Mouse (Mus musculus) testis, adult 2 months (tissue): ENCODE results near the gene Fam214a. TPM values are rescaled to one million over a fixed set of nuclear protein-coding genes. Genes with fewer than 3 reads are reported as not detected.

Experiments used
- H3K27ac ChIP-seq: fragments of 200-500 bp; 2 replicates; pipeline ENCODE4 v1.5.1; 2012; ENCODE audit warnings: low read depth, low read length; ENCODE audit not compliant: control insufficient read depth, insufficient read depth
- H3K27me3 ChIP-seq: fragments of 200-500 bp; 2 replicates; pipeline ENCODE4 v1.6.1; 2012; ENCODE audit warnings: mild to moderate bottlenecking, low read length, moderate library complexity; ENCODE audit not compliant: control insufficient read depth, insufficient read depth
- H3K36me3 ChIP-seq: fragments of 200-500 bp; 2 replicates; pipeline ENCODE4 v1.6.1; 2012; ENCODE audit warnings: mild to moderate bottlenecking, low read length; ENCODE audit not compliant: control insufficient read depth, insufficient read depth
- H3K4me1 ChIP-seq: fragments of 200-500 bp; 2 replicates; pipeline ENCODE4 v1.6.1; 2012; ENCODE audit warnings: low read length; ENCODE audit not compliant: control insufficient read depth, insufficient read depth
- H3K4me3 ChIP-seq: fragments of 200-500 bp; 2 replicates; pipeline ENCODE4 v1.5.1; 2012; ENCODE audit warnings: low read depth, mild to moderate bottlenecking, low read length, moderate library complexity, mixed read lengths; ENCODE audit not compliant: control insufficient read depth
- CTCF ChIP-seq: fragments of 200-500 bp; IDR thresholded peaks from 2 replicates; pipeline ENCODE4 v1.5.1; 2012; ENCODE audit warnings: low read depth, mild to moderate bottlenecking, inconsistent platforms, low read length, moderate library complexity; ENCODE audit not compliant: control insufficient read depth, insufficient read depth, insufficient replicate concordance
- POLR2A ChIP-seq: fragments of 200-500 bp; IDR thresholded peaks from 2 replicates; pipeline ENCODE4 v1.6.1; 2012; ENCODE audit warnings: low read depth, mild to moderate bottlenecking, inconsistent platforms, low read length, moderate library complexity; ENCODE audit not compliant: control insufficient read depth
- polyA plus RNA-seq: library from polyadenylated mRNA; depleted of rRNA; stranded (reverse); fragments of >200 nt; gene quantifications from 2 replicates; pipeline ENCODE4 v1.2.3, GENCODE M21; 2012

Fam214a gene
- polyA plus RNA-seq, 1 experiment = 13.8 TPM

- Histone ChIP-seq H3K27me3 (no peaks in the 10 kb centered on the region), H3K36me3 (no peaks in the 10 kb centered on the region), H3K4me1 (no peaks in the 10 kb centered on the region)
These were observed 89.3 kb downstream of the Fam214a start for GRCm38 (mm10) chr9:75041840-75042525.

GRCm38 (mm10) chr9:75043191-75043590 is 90.5 kb downstream of the Fam214a start:
- Histone ChIP-seq H3K4me3 (no peak overlapping the region), H3K4me1 (no peaks in the 10 kb centered on the region), H3K36me3 (no peaks in the 10 kb centered on the region), H3K27ac (no peak overlapping the region), H3K27me3 (no peaks in the 10 kb centered on the region)
- TF ChIP-seq CTCF = no peak
- no peak for TF ChIP-seq POLR2A

More at GRCm38 (mm10) chr9:75041840-75042525, 89.3 kb downstream of the Fam214a start:
- Histone ChIP-seq H3K27ac (no peak overlapping the region), H3K4me3 (no peak overlapping the region)
- TF ChIP-seq CTCF (no peak), POLR2A (no peak)

- H3K4me3 ChIP-seq = no peak overlapping the region
- no peaks in the 10 kb centered on the region for H3K4me1 ChIP-seq
- no peaks in the 10 kb centered on the region for H3K36me3 ChIP-seq
- H3K27ac ChIP-seq = no peak overlapping the region
- TF ChIP-seq CTCF (no peak), POLR2A (no peak)
- no peaks in the 10 kb centered on the region for H3K27me3 ChIP-seq
These were observed 94.4 kb downstream of the Fam214a start for GRCm38 (mm10) chr9:75047079-75047478.

GRCm38 (mm10) chr9:75049100-75049499 is 96.4 kb downstream of the Fam214a start:
- no peaks in the 10 kb centered on the region for H3K36me3 ChIP-seq
- no peak overlapping the region for H3K4me3 ChIP-seq
- H3K27ac ChIP-seq = no peak overlapping the region
- no peak for TF ChIP-seq CTCF
- H3K4me1 ChIP-seq = no peaks in the 10 kb centered on the region
- no peaks in the 10 kb centered on the region for H3K27me3 ChIP-seq

- H3K27ac ChIP-seq = no peak overlapping the region
- H3K36me3 ChIP-seq = no peaks in the 10 kb centered on the region
- no peak overlapping the region for H3K4me3 ChIP-seq
- no peaks in the 10 kb centered on the region for H3K4me1 ChIP-seq
- no peaks in the 10 kb centered on the region for H3K27me3 ChIP-seq
- TF ChIP-seq POLR2A (no peak), CTCF (no peak)
These were observed 97.3 kb downstream of the Fam214a start for GRCm38 (mm10) chr9:75050003-75050402.

GRCm38 (mm10) chr9:75051841-75052240 is 99.2 kb downstream of the Fam214a start:
- Histone ChIP-seq H3K4me1 (no peaks in the 10 kb centered on the region), H3K27me3 (no peaks in the 10 kb centered on the region), H3K27ac (no peak overlapping the region), H3K36me3 (no peaks in the 10 kb centered on the region), H3K4me3 (no peak overlapping the region)
- TF ChIP-seq CTCF (no peak), POLR2A (no peak)

- Histone ChIP-seq H3K4me1 (no peaks in the 10 kb centered on the region), H3K27ac (no peak overlapping the region), H3K27me3 (no peaks in the 10 kb centered on the region), H3K4me3 (no peak overlapping the region), H3K36me3 (no peaks in the 10 kb centered on the region)
- no peak for TF ChIP-seq CTCF
- no peak for TF ChIP-seq POLR2A
These were observed 102.4 kb downstream of the Fam214a start for GRCm38 (mm10) chr9:75055046-75055445.
